Mouse (Mus musculus): ENCODE data around the gene Tmprss9.

The Tmprss9 gene

DNA sequence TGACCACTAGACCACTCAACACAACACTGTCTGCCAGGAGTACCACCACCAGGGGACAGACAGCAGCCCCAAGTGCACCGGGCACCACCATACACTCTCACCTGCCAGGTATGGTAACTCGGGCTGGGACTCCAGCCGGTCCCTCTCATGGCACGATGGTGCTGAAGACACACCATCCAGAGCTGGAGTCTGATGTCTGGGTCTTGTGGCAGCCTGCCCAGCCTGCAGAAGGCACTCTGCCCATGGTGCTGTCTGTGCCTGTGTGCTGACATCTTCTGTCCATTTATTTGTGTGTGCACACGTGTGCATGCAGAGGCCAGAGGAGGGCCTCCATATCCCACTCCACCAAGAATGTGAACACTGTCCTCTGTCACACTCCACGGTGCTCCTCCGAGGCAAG is 23.5 kb downstream of the Tmprss9 start:
- DNase-seq = peak in 1 of 2 experiments; percentile 51

DNA sequence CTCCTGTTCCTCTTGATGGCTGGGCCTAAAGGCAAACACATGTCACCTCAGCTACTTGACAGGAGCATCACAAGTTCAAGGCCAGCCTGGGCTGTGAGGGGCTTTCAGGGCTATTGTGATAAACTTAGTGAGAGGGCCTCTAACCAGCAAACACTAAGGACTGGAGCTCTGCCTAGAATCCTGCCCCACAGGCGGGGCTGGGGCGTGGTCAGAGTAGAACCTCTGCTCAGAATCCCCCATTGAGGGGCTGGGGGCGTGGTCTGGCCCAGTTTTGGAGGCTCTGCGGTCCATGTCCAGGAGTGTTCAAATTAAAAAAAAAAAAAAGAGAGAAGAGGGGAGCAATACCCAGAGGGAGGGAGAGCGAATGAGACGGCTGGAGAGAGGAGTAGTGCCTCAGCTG is 24.0 kb downstream of the Tmprss9 start:
- no peak for DNase-seq

DNA sequence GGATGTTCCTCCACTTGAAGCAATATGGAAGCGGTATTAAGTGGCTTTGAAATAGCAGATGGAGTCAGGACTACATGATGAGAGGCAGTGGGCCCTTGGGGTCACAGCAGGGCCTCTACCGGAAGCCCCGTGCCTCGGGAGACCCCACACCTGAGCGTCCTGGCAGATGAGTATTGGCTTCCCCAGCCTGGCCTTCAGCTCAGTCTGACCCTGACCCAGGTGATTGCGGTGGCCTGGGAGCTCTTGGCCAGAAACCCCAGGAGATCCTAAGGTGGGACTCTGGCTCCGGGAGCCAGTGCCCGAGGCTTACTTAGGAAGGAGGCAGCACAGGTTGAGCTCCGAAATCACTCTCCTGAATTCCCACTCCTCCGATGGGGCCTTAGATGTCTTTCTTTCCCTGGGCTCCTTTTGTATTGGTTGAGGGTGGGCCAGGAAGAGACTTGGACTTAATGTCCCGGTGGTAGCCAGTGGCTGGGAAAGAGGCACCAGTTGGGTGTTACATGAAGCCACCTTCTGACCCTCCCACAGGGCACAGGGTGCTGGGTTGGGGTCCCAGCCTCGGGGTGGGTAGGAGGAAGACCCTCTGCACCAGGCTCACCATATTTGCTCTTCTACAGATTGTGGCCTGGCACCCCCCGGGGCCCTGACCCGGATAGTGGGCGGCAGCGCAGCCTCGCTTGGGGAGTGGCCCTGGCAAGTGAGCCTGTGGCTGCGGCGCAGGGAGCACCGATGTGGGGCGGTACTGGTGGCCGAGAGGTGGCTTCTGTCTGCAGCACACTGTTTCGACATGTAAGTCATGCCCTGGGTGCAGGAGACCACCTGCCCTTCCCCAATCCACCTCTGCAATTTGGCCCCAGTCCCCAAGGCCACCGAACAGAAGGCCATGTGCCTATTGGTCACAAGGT is 25.2 kb downstream of the Tmprss9 start:
- no peak for DNase-seq

DNA sequence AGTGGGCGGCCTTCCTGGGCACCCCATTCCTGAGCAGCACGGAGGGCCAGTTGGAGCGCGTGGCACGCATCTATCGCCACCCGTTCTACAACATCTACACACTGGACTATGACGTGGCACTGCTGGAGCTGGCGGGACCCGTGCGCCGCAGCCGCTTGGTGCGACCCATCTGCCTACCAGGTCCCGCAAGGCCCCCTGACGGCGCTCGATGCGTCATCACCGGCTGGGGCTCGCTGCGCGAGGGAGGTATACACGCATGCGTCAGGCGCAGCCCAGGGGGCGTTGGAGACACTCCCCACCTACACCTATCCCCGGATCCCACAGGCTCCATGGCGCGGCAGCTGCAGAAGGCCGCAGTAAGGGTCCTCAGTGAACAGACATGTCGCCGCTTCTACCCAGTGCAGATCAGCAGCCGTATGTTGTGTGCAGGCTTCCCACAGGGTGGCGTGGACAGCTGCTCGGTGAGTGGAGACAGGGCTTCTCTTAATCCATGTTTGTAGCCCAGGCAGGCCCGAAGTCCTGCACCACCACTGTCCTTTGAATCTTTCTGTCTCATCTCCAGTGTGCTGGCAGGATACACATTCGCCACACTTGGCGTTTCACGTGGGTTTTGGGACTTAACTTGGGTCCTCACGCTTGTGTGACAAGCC is 26.3 kb downstream of the Tmprss9 start:
- DNase-seq = peak in 1 of 2 experiments; percentile 34

DNA sequence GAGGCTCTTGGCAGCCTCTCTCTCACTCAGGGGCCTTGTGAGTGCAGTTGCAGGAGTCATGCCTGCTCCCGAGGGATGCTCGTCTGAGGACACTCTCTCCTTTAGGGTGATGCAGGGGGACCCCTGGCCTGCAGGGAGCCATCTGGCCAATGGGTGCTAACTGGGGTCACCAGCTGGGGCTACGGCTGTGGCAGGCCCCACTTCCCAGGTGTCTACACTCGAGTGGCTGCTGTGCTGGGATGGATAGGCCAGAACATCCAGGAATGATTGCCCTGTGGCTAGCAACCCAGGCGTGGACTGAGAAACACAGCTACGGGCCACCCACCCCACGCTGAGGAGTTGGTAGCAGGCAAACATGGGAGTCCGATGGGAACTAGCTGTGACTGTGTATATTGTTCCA is 27.4 kb downstream of the Tmprss9 start:
- peak in 1 of 2 experiments; percentile 36 for DNase-seq

DNA sequence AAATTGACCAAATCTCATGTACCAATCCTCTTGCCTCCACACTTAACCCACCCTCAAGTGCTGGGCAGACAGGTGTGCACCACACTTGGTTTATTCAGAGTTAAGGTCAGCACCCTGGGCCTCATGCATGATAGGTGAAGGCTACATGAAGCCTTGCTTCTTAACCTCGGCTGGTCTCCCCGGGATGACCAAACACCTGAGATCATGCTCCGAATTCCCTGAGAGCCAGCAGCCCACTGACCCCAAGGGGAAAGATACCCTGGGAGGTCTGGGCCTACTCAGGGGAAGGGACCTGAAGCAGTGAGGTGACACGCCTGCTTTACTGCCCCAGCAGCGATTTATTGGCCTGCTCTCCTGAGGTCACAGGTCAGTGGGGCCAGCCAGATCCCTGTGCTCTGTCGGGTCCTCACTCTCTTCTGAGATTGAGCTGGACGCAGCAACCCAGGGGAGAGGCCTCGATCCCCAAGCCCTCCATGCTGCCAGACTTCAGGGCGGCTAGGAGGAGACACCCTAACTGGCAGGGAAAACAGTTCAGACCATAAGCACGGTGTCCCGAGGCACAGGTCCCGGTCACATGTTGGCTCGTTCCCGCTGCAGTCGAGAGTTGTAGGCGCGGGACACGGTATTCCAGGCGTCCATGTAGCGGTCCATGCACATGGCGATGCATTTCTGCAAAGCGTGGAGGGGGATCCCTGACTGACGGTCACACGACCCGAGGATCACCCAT is 28.1 kb downstream of the Tmprss9 start:
- DNase-seq = no peak

DNA sequence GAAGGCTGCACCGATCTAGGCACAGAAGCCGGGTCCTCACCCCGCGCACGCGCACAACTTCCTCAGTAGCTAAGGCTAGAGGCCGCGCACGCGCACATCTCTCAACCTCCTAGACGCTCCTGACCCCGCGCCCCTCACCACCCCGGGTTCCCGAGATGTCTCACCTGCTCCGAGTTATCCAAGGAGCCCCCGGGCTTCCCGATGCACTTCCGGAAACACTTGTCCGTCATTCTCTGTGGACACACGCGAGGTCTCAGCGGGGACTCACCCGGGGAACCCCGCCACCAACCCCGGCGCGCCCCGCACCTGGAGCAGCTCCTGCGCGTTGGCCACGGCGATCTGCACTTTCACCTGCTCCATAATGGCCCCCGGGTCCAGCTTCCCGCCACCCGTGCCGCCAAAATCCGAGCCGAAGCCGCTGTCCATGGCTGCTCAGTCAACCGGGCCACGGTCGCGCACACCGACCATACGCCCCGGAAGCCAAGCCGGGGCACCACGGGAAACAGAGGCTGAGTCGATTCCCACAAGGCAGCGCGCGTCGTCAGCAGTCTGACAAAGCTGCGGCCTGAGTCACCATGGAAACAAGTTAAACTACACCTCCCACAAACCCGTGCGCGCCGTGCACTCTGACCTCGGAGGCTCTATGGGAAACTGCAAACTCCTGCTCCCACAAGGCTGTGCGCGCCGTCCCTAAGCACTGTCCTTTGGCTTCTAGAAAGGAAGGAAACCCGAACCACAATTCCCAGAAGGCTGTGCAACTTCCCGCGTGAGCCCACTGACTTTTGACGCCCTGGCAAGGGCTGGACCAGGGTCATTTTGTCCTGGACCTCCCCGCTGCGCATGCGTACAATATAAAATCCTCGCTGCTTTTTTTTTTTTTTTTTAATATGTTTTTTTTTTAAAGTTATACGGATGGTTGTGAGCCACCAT is 28.9 kb downstream of the Tmprss9 start, which contains the start of gene Timm13:
Timm13 (minus strand) TSS at position 652 of the 930 bp plus-strand sequence.
- peak; percentile 97 for DNase-seq

DNA sequence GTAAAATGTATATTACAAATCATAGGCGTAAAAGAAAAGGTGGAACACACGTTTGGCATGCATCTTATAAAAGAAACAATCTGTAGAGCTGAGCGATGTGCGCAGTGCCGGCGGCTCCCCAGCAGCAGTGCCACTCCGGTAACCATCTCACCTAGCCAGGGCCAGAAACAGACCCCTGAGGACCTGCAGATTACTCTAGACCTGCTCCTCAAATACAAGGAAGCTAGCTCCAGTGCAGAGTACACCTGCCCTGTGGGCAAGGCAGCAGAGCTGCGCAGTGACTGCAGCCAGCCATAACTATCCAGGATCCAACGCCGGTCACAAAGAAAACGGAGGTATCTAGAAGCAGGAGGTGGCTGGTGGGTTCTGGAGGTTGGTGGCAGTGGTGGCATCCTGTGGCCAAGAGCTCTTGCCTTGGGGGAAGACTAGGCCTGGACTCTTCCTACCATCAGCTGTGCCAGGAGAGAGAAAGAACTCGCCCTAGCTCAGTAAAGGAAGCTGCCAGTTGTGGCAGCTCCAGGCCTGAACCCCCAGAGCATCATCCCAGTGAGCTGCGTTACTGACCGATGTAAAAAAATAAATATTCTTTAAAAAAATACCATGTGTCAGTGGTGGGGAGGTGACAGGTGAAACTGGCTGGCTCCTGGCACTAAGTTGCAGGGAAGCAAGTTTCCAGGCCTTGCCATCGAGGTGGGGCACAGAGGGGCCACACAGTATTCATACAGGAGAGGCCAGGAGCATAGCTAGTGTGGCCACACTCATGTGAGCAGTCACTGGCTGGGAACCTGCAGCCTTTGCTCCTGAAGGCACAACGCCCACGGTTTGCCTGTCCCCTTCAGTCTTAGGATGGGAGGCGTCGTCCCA is 30.0 kb downstream of the Tmprss9 start:
- peak; percentile 44 for DNase-seq

DNA sequence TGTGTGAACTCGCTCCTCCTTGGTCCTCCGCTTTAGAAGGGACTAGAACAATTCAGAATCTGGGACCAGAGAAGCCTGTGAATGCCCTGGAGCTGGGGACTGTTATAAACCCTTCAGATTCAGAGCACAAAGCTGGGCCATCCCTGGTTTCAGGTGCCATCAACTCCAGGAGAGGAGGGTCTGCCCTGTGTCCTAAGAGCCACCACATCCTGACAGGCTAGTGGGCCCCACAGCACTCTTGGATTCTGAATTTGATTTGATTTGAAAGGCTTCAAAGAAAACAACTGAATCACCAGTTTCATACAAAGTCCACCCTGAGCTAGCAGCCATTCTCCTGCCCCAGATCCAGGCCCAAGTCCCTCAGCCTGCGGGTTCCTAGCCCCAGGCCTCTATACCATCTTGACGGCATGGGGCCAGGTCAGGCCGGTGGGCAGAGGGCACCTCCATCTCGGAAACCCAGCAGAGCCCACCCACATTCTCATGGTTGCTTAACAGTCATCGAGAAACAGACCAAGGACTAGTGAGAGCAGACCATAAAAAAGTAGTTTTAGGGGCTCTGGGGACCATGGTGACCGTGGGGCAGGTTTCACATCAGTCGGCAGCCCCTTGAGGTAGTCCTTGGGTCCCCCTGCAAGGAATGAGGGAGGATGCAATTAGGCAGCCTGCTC is 30.8 kb downstream of the Tmprss9 start:
- DNase-seq = no peak

DNA sequence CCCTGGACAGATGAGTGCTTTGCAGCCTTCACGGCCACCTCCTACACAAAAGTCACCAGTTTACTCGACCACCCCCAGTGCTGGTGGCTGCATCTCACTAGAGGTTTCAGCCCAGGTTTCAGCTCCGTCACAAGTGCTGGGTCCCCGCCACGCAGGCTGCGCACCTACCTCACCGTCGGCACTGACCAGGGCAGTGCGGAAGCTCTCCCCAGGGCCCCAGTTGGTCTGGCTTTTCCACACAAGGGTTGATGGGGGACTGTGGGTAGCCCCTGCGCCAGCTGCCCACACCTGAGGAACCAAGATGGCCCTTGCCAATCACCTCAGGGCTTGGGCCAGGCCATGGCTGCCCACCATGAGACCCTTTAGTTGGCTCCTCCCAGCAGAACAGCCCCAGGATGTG is 31.6 kb downstream of the Tmprss9 start:
- peak in 1 of 2 experiments; percentile 24 for DNase-seq

DNA sequence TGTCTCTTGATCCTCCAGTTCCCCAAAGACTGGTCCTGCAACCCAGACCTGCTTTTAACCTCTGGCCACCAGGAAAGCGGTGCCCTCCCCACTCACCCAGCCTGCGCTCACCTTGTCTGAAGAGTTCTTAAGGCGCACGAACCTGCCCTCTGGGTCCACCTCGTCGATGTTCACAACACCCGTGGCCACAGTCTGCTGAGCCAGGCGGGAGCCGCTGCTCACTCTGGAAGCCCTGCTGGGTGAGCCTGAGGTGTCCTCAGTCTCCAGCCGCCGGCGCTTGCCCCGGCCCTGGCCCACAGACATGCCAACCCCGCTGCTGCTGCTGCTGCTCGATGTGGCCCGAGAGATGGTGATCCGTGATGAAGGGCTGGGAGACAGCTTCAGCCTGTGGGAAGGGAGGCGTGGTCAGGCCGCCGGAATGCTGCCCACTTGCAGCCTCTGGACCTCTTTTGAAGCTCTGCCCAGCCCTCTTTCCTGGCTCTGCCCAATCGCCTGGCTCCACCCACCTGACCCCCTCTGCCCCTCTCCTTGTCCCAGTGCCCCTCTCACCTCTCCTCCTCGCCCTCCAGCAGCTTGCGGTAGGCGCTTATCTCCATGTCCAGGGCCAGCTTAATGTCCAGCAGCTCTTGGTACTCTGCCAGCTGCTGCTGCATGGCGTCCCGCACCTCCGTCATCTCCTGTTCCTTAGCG is 32.5 kb downstream of the Tmprss9 start:
- peak in 1 of 2 experiments; percentile 38 for DNase-seq

DNA sequence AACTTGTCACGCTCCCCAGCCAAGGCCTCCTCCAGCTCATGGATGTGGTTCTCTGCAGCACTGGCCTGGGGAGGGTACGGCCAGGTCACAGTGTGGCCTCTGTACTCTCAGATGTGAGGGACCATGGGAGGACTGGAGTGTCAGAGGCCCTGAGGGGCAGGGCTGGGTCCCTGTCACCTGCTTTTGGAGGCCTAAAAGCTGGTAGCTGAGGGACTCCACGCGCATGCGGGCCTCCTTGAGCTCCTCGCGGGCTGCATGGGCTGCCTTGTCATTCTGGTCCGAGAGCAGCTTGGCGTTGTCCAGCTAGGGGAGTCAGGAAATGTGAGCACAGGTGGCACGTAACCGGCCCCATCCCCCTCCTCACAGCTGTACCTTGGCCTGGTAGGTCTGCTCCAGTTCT is 33.1 kb downstream of the Tmprss9 start:
- DNase-seq = peak in 1 of 2 experiments; percentile 29

DNA sequence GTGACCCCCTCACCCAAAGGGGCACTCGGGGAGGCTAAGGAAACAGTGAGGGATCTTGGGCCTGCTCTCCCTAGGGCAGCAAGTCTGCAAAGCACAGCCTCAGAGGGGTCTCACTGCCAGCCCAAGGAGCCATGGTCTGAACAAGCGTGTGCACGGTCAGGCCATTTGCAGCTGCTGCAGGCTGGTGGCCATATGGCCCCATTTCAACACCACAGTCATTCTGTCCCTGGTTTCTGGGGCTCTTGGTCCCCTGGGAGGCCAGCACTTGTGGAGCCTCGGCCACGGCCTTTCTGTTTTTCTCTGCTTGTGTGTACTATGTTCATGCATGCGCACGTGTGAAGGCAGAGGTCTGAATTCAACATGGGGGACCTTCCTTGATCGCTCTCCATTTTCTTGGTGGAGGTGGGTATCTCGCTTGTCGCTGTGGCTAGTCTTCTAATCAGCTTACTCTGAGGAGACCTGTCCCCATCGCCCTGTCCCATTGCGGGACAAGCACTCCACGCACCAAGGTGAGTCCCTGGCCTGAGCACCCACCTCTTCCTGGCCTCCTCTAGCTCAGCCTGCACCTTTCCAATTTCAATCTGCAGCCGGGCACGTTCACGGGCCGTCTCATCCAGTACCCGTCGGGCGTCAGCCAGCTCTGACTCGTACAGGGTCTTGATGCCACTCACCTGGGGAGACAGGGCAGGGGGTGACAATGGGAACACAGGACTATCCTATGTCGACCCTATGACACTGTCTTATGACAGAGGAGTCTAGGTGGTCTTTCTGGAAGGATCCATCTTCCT is 37.9 kb downstream of the Tmprss9 start:
- DNase-seq = no peak

DNA sequence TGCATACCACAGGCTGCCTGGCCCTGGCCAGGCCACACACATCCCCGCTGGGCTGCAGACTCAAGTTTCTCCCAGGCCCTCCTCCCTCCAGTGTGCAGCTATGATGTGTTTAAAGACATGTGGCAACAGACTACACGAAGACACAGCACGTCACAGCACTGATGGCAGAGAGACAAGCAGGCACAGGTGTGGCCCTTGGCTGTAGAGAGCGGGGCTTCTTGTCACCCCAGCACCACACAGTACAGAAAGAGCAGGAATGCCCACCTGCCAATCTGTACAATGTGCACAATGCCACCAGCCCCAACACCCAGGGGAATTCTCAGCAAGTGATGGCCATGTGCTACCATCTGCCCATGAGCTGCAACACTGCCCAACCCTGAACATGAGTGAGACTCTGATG is 39.7 kb downstream of the Tmprss9 start:
- no peak for DNase-seq

DNA sequence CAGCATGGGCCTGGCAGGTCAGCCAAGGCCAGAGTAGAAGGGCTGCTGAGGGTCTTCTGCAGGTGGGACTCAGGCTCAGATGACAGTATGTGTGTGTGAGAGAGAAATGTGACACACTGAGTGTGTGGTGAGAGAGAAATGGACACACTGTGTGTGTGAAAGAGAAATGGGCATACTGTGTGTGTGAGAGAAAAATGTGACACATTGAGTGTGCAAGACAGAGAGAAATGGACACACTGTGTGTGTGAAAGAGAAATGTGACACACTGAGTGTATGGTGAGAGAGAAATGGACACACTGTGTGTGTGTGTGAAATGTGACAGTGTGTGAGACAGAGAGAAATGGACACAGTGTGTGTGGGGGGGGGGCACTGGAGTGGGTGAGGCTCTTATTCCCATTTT is 40.2 kb downstream of the Tmprss9 start:
- DNase-seq = no peak

DNA sequence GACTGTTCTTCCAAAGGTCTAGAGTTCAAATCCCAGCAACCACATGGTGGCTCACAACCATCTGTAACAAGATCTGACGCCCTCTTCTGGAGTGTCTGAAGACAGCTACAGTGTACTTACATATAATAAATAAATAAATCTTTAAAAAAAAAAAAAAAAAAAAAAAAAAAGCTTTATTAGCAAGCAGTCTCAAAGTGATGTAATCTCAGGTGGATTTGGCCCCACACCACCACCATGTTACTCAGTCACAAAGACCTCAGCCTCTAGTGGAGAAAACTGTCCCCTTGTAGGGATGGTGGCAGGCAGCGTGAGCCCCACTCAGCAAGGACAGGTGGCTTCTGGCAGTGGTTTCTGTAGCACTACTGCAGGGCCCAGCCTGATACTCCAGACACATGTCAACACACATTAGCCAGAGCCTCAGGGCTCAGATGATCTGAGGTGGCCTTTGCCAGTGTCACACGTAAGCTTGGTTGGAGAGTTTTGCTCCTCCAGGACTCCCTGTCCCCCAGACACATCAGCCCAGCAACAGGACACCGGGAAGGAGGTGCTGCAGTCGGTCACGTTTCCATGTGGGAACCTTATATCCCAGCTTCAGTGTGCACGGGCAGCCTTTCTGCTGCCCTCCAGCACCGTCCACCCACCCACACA is 41.8 kb downstream of the Tmprss9 start:
- no peak for DNase-seq

DNA sequence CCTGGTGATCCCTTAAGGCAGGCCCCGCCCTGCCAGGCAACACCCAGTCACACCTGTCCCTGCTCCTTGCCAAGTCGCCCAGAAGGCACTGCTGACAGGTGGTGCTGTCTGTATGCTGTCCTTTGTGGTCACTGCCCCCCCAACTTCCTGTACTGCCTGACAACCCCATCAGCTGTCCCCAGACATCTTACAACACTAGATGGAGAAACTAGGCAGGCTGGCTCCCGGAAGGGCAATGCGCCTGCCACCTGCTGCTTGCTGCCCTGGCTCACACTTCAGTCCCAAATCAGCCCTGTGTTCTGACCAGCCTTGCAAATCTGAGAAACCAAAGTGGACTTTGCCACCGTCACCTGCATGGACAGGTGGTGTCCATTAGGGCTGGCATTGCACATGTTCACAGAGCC is 42.6 kb downstream of the Tmprss9 start:
- DNase-seq = peak; percentile 84 to 85

DNA sequence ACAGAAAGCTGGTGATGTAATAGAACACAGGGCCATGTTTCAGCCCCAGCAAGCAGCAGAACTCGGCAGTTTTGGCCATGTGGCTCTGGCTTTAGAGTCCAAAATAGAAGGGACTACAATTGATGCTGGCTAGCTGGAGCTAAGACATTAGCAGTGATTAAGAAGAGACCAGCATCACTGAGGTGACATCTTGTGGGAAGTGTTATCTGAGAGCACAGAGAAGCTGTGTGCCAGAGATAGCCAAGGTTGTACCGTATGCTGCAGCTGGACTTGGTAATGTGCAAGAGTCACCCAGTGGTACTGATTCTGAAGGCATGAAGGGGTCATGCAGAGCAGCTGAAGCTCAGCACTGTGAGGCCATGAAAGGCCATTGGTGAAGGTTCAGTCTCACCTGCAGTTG is 43.6 kb downstream of the Tmprss9 start:
- DNase-seq = no peak

DNA sequence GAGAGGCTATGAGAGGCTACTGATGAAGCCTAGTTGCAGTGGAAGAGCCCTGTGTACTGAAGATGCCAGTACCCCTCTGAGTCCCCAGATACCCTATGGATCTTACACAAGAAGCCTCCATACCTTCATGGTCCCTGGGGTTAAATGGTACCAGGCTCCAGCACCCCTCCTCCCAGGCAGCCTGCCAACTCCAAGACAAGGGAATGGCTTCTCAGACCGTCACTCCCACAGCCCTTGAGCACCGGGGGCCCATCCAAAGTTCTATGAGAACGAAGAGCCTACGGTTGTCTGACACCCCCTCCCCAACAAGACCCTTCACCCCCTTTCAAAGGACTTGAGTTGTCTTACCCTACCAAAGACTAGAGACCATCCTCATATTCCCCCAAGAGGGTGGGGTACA is 44.1 kb downstream of the Tmprss9 start:
- DNase-seq = peak in 1 of 2 experiments; percentile 57

All from cerebellum, postnatal 25 days (tissue).